Mouse (Mus musculus) brain, embryonic 14.5 days (tissue): ENCODE measurements around the gene Fam90a1b.

Experiments used
- CTCF ChIP-seq: fragments of 200-500 bp; IDR thresholded peaks from 2 replicates; pipeline ENCODE4 v1.5.1; 2012; ENCODE audit warnings: inconsistent platforms, mild to moderate bottlenecking, moderate library complexity, borderline replicate concordance; ENCODE audit not compliant: insufficient read depth, insufficient read length; ENCODE audit errors: extremely low read depth
- POLR2A ChIP-seq: fragments of 200-500 bp; IDR thresholded peaks from 2 replicates; pipeline ENCODE4 v1.6.1; 2012; ENCODE audit warnings: mild to moderate bottlenecking, inconsistent platforms, borderline replicate concordance; ENCODE audit not compliant: poor library complexity, insufficient read depth, insufficient read length, severe bottlenecking; ENCODE audit errors: extremely low read depth

DNA sequence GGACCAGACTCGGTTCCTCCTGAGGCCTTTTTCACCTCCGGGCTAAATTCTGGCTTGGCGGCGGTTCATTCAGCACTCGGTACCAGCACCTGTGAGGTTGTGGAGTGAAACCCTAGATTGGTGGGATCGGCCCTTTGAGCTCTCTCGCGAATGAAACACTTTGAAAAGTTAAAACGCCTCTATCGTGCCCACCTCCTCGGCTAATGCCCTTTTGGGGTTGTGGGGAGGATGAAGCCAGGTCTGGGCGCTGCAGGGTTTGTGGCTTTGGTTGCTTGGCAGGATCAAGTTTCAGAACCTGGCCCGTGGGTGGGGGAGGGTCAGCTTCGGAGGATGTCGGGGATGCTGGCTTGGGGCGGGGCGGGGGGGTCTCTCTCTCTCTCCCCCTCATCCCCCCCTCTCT, 671 bp upstream of the Fam90a1b start:
- no peak for TF ChIP-seq CTCF
- TF ChIP-seq POLR2A = no peak
